Mouse (Mus musculus) retina, adult 2 months (tissue): ENCODE results near the gene Fshr.
"Not testable (repeated sequence)": the region's sequence is repeated elsewhere in the genome, so short reads cannot be mapped to it uniquely, and the experiment has no call there.

Source experiments
- DNase-seq: peaks from one replicate; pipeline ENCODE4 v3.0.0-alpha.2; 2012; ENCODE audit warnings: low read depth, low spot score

Gene Fshr

GRCm38 (mm10) chr17:89200575-89200974, at the start of gene Fshr:
Gene Fshr (minus strand): TSS chr17:89200675.
- no peak for DNase-seq

- DNase-seq = no peak
These were observed 1.7 kb upstream of the Fshr start for GRCm38 (mm10) chr17:89202181-89202580.

- no peak for DNase-seq
These were observed 26.9 kb downstream of the Fshr start for GRCm38 (mm10) chr17:89173545-89173944.

GRCm38 (mm10) chr17:89164773-89165172, 35.7 kb downstream of the Fshr start:
- DNase-seq = no peak

GRCm38 (mm10) chr17:89162475-89162874, 38.0 kb downstream of the Fshr start:
- no peak for DNase-seq

GRCm38 (mm10) chr17:89159343-89159742, 41.1 kb downstream of the Fshr start:
- DNase-seq = not testable (repeated sequence)

GRCm38 (mm10) chr17:89144806-89145205, 55.7 kb downstream of the Fshr start:
- DNase-seq = no peak

- DNase-seq = no peak
These were observed 80.5 kb downstream of the Fshr start for GRCm38 (mm10) chr17:89120023-89120422.

GRCm38 (mm10) chr17:89119250-89119649, 81.2 kb downstream of the Fshr start:
- no peak for DNase-seq

GRCm38 (mm10) chr17:89113944-89114343, 86.5 kb downstream of the Fshr start:
- DNase-seq = no peak

GRCm38 (mm10) chr17:89100719-89101350, 99.6 kb downstream of the Fshr start:
- no peak for DNase-seq

- DNase-seq = not testable (repeated sequence)
These were observed 100.7 kb downstream of the Fshr start for GRCm38 (mm10) chr17:89099733-89100132.

GRCm38 (mm10) chr17:89089692-89090475, 110.6 kb downstream of the Fshr start:
- no peak for DNase-seq

GRCm38 (mm10) chr17:89082897-89083296, 117.6 kb downstream of the Fshr start:
- DNase-seq = no peak

GRCm38 (mm10) chr17:89079706-89080105, 120.8 kb downstream of the Fshr start:
- no peak for DNase-seq

GRCm38 (mm10) chr17:89064327-89065095, 136.0 kb downstream of the Fshr start:
- DNase-seq = no peak

GRCm38 (mm10) chr17:89062348-89062949, 138.0 kb downstream of the Fshr start:
- no peak for DNase-seq

GRCm38 (mm10) chr17:89051031-89051563, 149.4 kb downstream of the Fshr start:
- DNase-seq = no peak

GRCm38 (mm10) chr17:89049071-89049470, 151.4 kb downstream of the Fshr start:
- no peak for DNase-seq

- no peak for DNase-seq
These were observed 154.5 kb downstream of the Fshr start for GRCm38 (mm10) chr17:89046016-89046415.

GRCm38 (mm10) chr17:89036723-89037122, 163.8 kb downstream of the Fshr start:
- no peak for DNase-seq

- no peak for DNase-seq
These were observed 164.4 kb downstream of the Fshr start for GRCm38 (mm10) chr17:89036049-89036448.
